Mouse (Mus musculus) ES-Bruce4 (cell line): ENCODE results near the gene Rsg1.

Source experiments
- CTCF ChIP-seq: IDR thresholded peaks from one replicate; pipeline ENCODE4 v1.8.1; 2011; ENCODE audit warnings: low read depth, low read length
- EP300 ChIP-seq: IDR thresholded peaks from 2 replicates; pipeline ENCODE4 v1.6.1; 2011; ENCODE audit warnings: low read depth, low read length; ENCODE audit not compliant: insufficient read depth
- POLR2A ChIP-seq: IDR thresholded peaks from one replicate; pipeline ENCODE4 v1.8.1; 2011; ENCODE audit warnings: low read length; ENCODE audit not compliant: insufficient read depth

GRCm38 (mm10) chr4:141219583-141220213 lies 5.9 kb downstream of the Rsg1 start:
- no peak for TF ChIP-seq EP300
- TF ChIP-seq CTCF, result no peak
- no peak for TF ChIP-seq POLR2A
